Mouse (Mus musculus): ENCODE measurements at regions not wholly inside any gene's neighbourhood (a gene's known extent, or its start where the extent isn't known, plus 50 kb on each side); places are given as distances from the start of the nearest gene placed in this dataset.

GRCm38 (mm10) chr9:24942943-24943342 is 146.3 kb upstream of the Gm10181 start:
- no peak for DNase-seq (ENCODE audit: low spot score in 2 of 2)

- no peak for DNase-seq (ENCODE audit: low spot score in 2 of 2)
These were observed 145.4 kb upstream of the Gm10181 start for GRCm38 (mm10) chr9:24943830-24944229.

- no peak for DNase-seq (ENCODE audit: low spot score in 2 of 2)
These were observed 136.7 kb upstream of the Gm10181 start for GRCm38 (mm10) chr9:24952516-24952915.

- no peak for DNase-seq (ENCODE audit: low spot score in 2 of 2)
These were observed 133.6 kb upstream of the Gm10181 start for GRCm38 (mm10) chr9:24955641-24956040.

- DNase-seq (ENCODE audit: low spot score in 2 of 2) = no peak
These were observed 132.7 kb upstream of the Gm10181 start for GRCm38 (mm10) chr9:24956566-24956965.

GRCm38 (mm10) chr9:24963290-24963689 is 125.9 kb upstream of the Gm10181 start:
- DNase-seq (ENCODE audit: low spot score in 2 of 2) = no peak

- DNase-seq (ENCODE audit: low spot score in 2 of 2) = no peak
These were observed 121.7 kb upstream of the Gm10181 start for GRCm38 (mm10) chr9:24967571-24967970.

- DNase-seq (ENCODE audit: low spot score in 2 of 2) = peak in 1 of 2 experiments; percentile 15
These were observed 115.0 kb upstream of the Gm10181 start for GRCm38 (mm10) chr9:24974021-24974741.

GRCm38 (mm10) chr9:24982796-24983195 is 106.4 kb upstream of the Gm10181 start:
- no peak for DNase-seq (ENCODE audit: low spot score in 2 of 2)

GRCm38 (mm10) chr9:24994491-24994890 is 94.7 kb upstream of the Gm10181 start:
- no peak for DNase-seq (ENCODE audit: low spot score in 2 of 2)

GRCm38 (mm10) chr9:25021095-25021691 is 68.0 kb upstream of the Gm10181 start:
- DNase-seq (ENCODE audit: low spot score in 2 of 2) = no peak

- DNase-seq (ENCODE audit: low spot score in 2 of 2) = no peak
These were observed 66.8 kb upstream of the Gm10181 start for GRCm38 (mm10) chr9:25022439-25022838.

GRCm38 (mm10) chr9:25024486-25024885 is 64.7 kb upstream of the Gm10181 start:
- DNase-seq (ENCODE audit: low spot score in 2 of 2) = no peak

GRCm38 (mm10) chr9:25027581-25027980 is 61.6 kb upstream of the Gm10181 start:
- DNase-seq (ENCODE audit: low spot score in 2 of 2) = peak; percentile 73 to 77

GRCm38 (mm10) chr9:25028305-25028704 is 60.9 kb upstream of the Gm10181 start:
- DNase-seq (ENCODE audit: low spot score in 2 of 2) = peak in 1 of 2 experiments; percentile 16

- DNase-seq (ENCODE audit: low spot score in 2 of 2) = no peak
These were observed 57.8 kb upstream of the Gm10181 start for GRCm38 (mm10) chr9:25031466-25031865.
